Mouse (Mus musculus): ENCODE measurements around the gene Zc3h12a. TPM values are rescaled to one million over a fixed set of nuclear protein-coding genes. Genes with fewer than 3 reads are reported as not detected.

The Zc3h12a gene
- total and polyA plus RNA-seq, 3 experiments = 2.1 to 13.4 (median 7.7) TPM

- in situ Hi-C loops (cut with MboI; ENCODE audit: low pct_ligation_motif_present, low pct_unique_long_range_greater_than_20kb, low sequenced_read_pairs) = no loop called here
- no peaks in the 10 kb centered on the region; the same call in 1 of the 2 replicates for H3K79me2 ChIP-seq (replicated peaks; ENCODE audit: control insufficient read depth, extremely low read depth, insufficient read depth, poor library complexity, severe bottlenecking)
- H3K4me1 ChIP-seq (ENCODE audit: control insufficient read depth in 1 of 2, insufficient read depth in 2 of 2) = peaks cover 0 to 3% of the 10 kb centered on the region in 2 experiments; a peak in 1 of 4 replicates
- no peak overlapping the region for H3K4me2 ChIP-seq (ENCODE audit: insufficient read depth, low read depth, poor library complexity, severe bottlenecking)
- H3K9me3 ChIP-seq (replicated peaks; ENCODE audit: low read length) = peaks cover 3% of the 10 kb centered on the region
- no peaks in the 10 kb centered on the region for H3K27me3 ChIP-seq (replicated peaks)
- H3K9ac ChIP-seq (ENCODE audit: insufficient read depth, low read depth) = no peak overlapping the region
- H3K27ac ChIP-seq (ENCODE audit: insufficient read depth, low read depth) = no peak overlapping the region
- peaks cover 20 to 64% of the 10 kb centered on the region in 2 experiments for H3K36me3 ChIP-seq (replicated peaks in 1 of 2; ENCODE audit: control insufficient read depth in 1 of 2, insufficient read depth in 1 of 2, low read length in 1 of 2)
- dilution Hi-C loops (cut with MboI; ENCODE audit: extremely low pct_ligation_motif_present, extremely low pct_unique_long_range_greater_than_20kb, low sequenced_read_pairs) = no loop called here
- no peak for TF ChIP-seq EP300 (IDR thresholded peaks at IDR 0.05; ENCODE audit: low read length)
- no peak for TF ChIP-seq NRF1 (IDR thresholded peaks at IDR 0.05; ENCODE audit: low read depth, low read length)
- TF ChIP-seq ZC3H11A (IDR thresholded peaks at IDR 0.05; ENCODE audit: low read depth, low read length) = no peak
- H3K4me3 ChIP-seq (replicated peaks in 1 of 3; ENCODE audit: low read depth in 2 of 3, low read length in 2 of 3, poor library complexity in 1 of 3) = no peak overlapping the region
- DNase-seq (ENCODE audit: extremely low read depth) = no peak
These were observed 31.6 kb downstream of the Zc3h12a start for GRCm38 (mm10) chr4:125096066-125096465.

GRCm38 (mm10) chr4:125093031-125093430 is 34.6 kb downstream of the Zc3h12a start:
- no peaks in the 10 kb centered on the region for H3K27me3 ChIP-seq (replicated peaks)
- TF ChIP-seq PAX5 (IDR thresholded peaks at IDR 0.05; ENCODE audit: low read length) = no peak
- TF ChIP-seq MAX (IDR thresholded peaks at IDR 0.05; ENCODE audit: low read length) = no peak
- no peak for TF ChIP-seq POLR2A (IDR thresholded peaks at IDR 0.05; ENCODE audit: low read depth, low read length)
- no peak for TF ChIP-seq TCF12 (IDR thresholded peaks at IDR 0.05; ENCODE audit: low read depth, low read length)
- no peak for TF ChIP-seq ZNF384 (IDR thresholded peaks at IDR 0.05; ENCODE audit: low read depth, low read length)
- no peak for TF ChIP-seq MEF2A (IDR thresholded peaks at IDR 0.05; ENCODE audit: borderline replicate concordance, low read depth, low read length)
- no peak for TF ChIP-seq ETS1 (conservative IDR thresholded peaks at IDR 0.05; ENCODE audit: low read depth, low read length)
- peaks cover 3% of the 10 kb centered on the region for H3K9me3 ChIP-seq (replicated peaks; ENCODE audit: low read length)
- no peak overlapping the region for H3K9ac ChIP-seq (ENCODE audit: insufficient read depth, low read depth)
- no peaks in the 10 kb centered on the region; the same call in 1 of the 2 replicates for H3K79me2 ChIP-seq (replicated peaks; ENCODE audit: control insufficient read depth, extremely low read depth, insufficient read depth, poor library complexity, severe bottlenecking)
- no peaks in the 10 kb centered on the region for H3K4me1 ChIP-seq (ENCODE audit: control insufficient read depth in 1 of 2, insufficient read depth in 2 of 2)
- dilution Hi-C loops (cut with MboI; ENCODE audit: extremely low pct_ligation_motif_present, extremely low pct_unique_long_range_greater_than_20kb, low sequenced_read_pairs) (no loop called here), in situ Hi-C loops (cut with MboI; ENCODE audit: low pct_ligation_motif_present, low pct_unique_long_range_greater_than_20kb, low sequenced_read_pairs) (no loop called here)
- peaks cover 33 to 79% of the 10 kb centered on the region in 2 experiments for H3K36me3 ChIP-seq (replicated peaks in 1 of 2; ENCODE audit: control insufficient read depth in 1 of 2, insufficient read depth in 1 of 2, low read length in 1 of 2)
- no peak for DNase-seq (ENCODE audit: extremely low read depth)
- H3K27ac ChIP-seq (ENCODE audit: insufficient read depth, low read depth) = no peak overlapping the region
- H3K4me3 ChIP-seq (replicated peaks in 1 of 3; ENCODE audit: low read depth in 2 of 3, low read length in 2 of 3, poor library complexity in 1 of 3) = no peak overlapping the region
- no peak overlapping the region for H3K4me2 ChIP-seq (ENCODE audit: insufficient read depth, low read depth, poor library complexity, severe bottlenecking)

GRCm38 (mm10) chr4:125085346-125085841 is 42.2 kb downstream of the Zc3h12a start:
- H3K27me3 ChIP-seq (replicated peaks) = no peaks in the 10 kb centered on the region
- in situ Hi-C loops (cut with MboI; ENCODE audit: low pct_ligation_motif_present, low pct_unique_long_range_greater_than_20kb, low sequenced_read_pairs) (no loop called here), dilution Hi-C loops (cut with MboI; ENCODE audit: extremely low pct_ligation_motif_present, extremely low pct_unique_long_range_greater_than_20kb, low sequenced_read_pairs) (no loop called here)
- H3K4me1 ChIP-seq (ENCODE audit: control insufficient read depth in 1 of 2, insufficient read depth in 2 of 2) = peaks cover 2 to 24% of the 10 kb centered on the region in 2 experiments; a peak in 2 of 4 replicates
- no peak for TF ChIP-seq E2F4 (IDR thresholded peaks at IDR 0.05; ENCODE audit: insufficient replicate concordance, low read depth, low read length)
- TF ChIP-seq JUND (conservative IDR thresholded peaks at IDR 0.05; ENCODE audit: low read depth, low read length) = no peak
- TF ChIP-seq MAFK (IDR thresholded peaks at IDR 0.05; ENCODE audit: insufficient replicate concordance, low read length) = no peak
- H3K9ac ChIP-seq (ENCODE audit: insufficient read depth, low read depth) = peak overlapping the region; percentile 81
- H3K79me2 ChIP-seq (replicated peaks; ENCODE audit: control insufficient read depth, extremely low read depth, insufficient read depth, poor library complexity, severe bottlenecking) = peaks cover 11% of the 10 kb centered on the region; the same call in 1 of the 2 replicates
- peak overlapping the region; percentile 69 for H3K4me2 ChIP-seq (ENCODE audit: insufficient read depth, low read depth, poor library complexity, severe bottlenecking)
- H3K27ac ChIP-seq (ENCODE audit: insufficient read depth, low read depth) = peak overlapping the region; percentile 75
- H3K4me3 ChIP-seq (replicated peaks in 1 of 3; ENCODE audit: low read depth in 2 of 3, low read length in 2 of 3, poor library complexity in 1 of 3) = peak overlapping the region; percentile 63 to 96 (median 87)
- DNase-seq (ENCODE audit: extremely low read depth) = peak; percentile 72
- H3K36me3 ChIP-seq (replicated peaks in 1 of 2; ENCODE audit: control insufficient read depth in 1 of 2, insufficient read depth in 1 of 2, low read length in 1 of 2) = peaks cover 23 to 52% of the 10 kb centered on the region in 2 experiments
- peaks cover 4% of the 10 kb centered on the region for H3K9me3 ChIP-seq (replicated peaks; ENCODE audit: low read length)
